Mouse (Mus musculus) stomach, postnatal 0 days (tissue): ENCODE results near the gene Tnnc2. TPM values are rescaled to one million over a fixed set of nuclear protein-coding genes. Genes with fewer than 3 reads are reported as not detected.
A peak's percentile ranks its signal among the peaks of the same experiment; 100 is the strongest.

Source experiments
- ATAC-seq: fragments of 200-750 bp; cut with Nextera tagmentation; 2 replicates; pipeline ENCODE4 v1.8.0; 2017; ENCODE audit not compliant: low FRiP score, low TSS enrichment
- DNase-seq: peaks from one replicate; pipeline ENCODE4 v3.0.0-alpha.2; 2016; ENCODE audit warnings: low spot score
- H3K27ac ChIP-seq: fragments of 300-500 bp; sonication (generic); replicated peaks from 2 replicates; pipeline ENCODE4 v1.5.1; 2014; ENCODE audit warnings: mild to moderate bottlenecking, control low read depth
- H3K27me3 ChIP-seq: fragments of 300-500 bp; sonication (generic); 2 replicates; pipeline ENCODE4 v1.6.1; 2014; ENCODE audit warnings: low read length; ENCODE audit not compliant: control insufficient read depth, insufficient read depth
- H3K36me3 ChIP-seq: fragments of 300-500 bp; sonication (generic); 2 replicates; pipeline ENCODE4 v1.6.1; 2014; ENCODE audit warnings: low read length, mixed read lengths; ENCODE audit not compliant: control insufficient read depth, insufficient read depth
- H3K4me1 ChIP-seq: fragments of 300-500 bp; sonication (generic); replicated peaks from 2 replicates; pipeline ENCODE4 v1.6.1; 2014; ENCODE audit warnings: antibody characterized with exemption; ENCODE audit not compliant: control insufficient read depth, insufficient read depth
- H3K4me2 ChIP-seq: fragments of 300-500 bp; sonication (generic); replicated peaks from 2 replicates; pipeline ENCODE4 v1.6.1; 2014; ENCODE audit warnings: low read depth, mild to moderate bottlenecking, control low read depth, moderate library complexity
- H3K4me3 ChIP-seq: fragments of 300-500 bp; sonication (generic); 2 replicates; pipeline ENCODE4 v1.5.1; 2014; ENCODE audit warnings: low read depth, low read length, control low read depth
- H3K9ac ChIP-seq: fragments of 300-500 bp; sonication (generic); 2 replicates; pipeline ENCODE4 v1.6.1; 2014; ENCODE audit warnings: mild to moderate bottlenecking, low read length, control low read depth, mixed read lengths
- H3K9me3 ChIP-seq: fragments of 300-500 bp; sonication (generic); 2 replicates; pipeline ENCODE4 v1.6.1; 2016; ENCODE audit warnings: low read length; ENCODE audit not compliant: control insufficient read depth
- CTCF ChIP-seq: IDR thresholded peaks from 2 replicates; pipeline ENCODE4 v1.5.1; 2016; ENCODE audit warnings: antibody characterized with exemption, low read depth, mild to moderate bottlenecking, moderate library complexity
- EP300 ChIP-seq: optimal IDR thresholded peaks from 2 replicates; pipeline ENCODE3; 2016; ENCODE audit warnings: antibody characterized with exemption
- WGBS: fragments of 180-500 bp; shearing (Covaris S2); extraction: QIAGEN DNeasy Blood & Tissue Kit; methylation state at CpG from one replicate; pipeline ENCODE4 v1.1.7; 2014; 5-methylcytosine and 5-hydroxymethylcytosine counted together
- polyA plus RNA-seq: library from polyadenylated mRNA; unstranded; fragments of >200 nt; fragmentation: Nextera tagmentation; extraction: Ambion mirVana; gene quantifications from 2 replicates; pipeline ENCODE4 v1.2.1, GENCODE M21; 2015

The Tnnc2 gene
- polyA plus RNA-seq, 1 experiment from 2014 or later = 7.0 TPM

DNA sequence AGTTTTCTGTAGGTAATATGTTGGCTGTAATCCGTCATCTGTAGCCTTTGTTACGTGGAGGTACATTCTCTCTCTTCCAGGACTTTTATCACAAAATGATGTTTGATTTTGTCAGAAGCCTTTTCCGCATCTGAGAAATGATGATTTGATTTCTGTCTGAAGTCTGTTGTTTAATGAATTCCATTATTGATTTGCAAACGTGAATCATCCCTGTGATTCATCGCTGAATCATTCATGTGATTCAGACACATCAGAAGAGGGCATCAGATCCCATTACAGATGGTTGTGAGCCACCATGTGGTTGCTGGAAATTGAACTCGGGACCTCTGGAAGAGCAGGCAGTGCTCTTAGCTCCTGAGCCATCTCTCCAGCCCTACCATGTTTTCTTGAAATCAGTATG lies 30.8 kb downstream of the Tnnc2 start:
- no peak for DNase-seq
- ATAC-seq = no peak
- Histone ChIP-seq H3K9me3 (no peaks in the 10 kb centered on the region), H3K4me1 (no peaks in the 10 kb centered on the region), H3K4me3 (no peak overlapping the region), H3K27ac (no peak overlapping the region), H3K27me3 (no peaks in the 10 kb centered on the region), H3K4me2 (no peak overlapping the region), H3K9ac (no peak overlapping the region), H3K36me3 (peaks cover 9% of the 10 kb centered on the region; the same call in 1 of the 2 replicates)
- no peak for TF ChIP-seq CTCF
- TF ChIP-seq EP300 = no peak
- WGBS = 76% methylated on average over 6 of the region's 6 CpGs

DNA sequence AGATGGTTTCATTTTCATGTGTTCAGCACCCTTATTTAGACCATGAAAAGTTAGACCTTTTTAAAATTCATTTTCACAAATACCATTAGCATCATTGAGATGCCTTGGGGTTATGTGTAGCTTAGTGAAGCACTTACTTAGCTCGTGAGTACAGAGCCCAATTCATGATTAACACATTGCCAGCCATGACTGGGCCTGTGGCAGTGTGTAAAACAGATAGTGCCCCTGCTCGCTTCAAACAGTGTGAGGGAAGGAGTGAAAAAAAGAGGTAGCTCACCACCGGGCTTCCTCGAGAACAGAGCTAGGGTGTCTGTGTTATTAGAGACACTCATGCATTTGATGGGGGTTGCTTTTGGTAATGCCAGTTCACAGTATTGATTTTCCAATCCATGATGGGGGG lies 31.6 kb downstream of the Tnnc2 start:
- no peaks in the 10 kb centered on the region for H3K27me3 ChIP-seq
- WGBS = 83% methylated on average over 4 of the region's 4 CpGs
- no peak overlapping the region for H3K9ac ChIP-seq
- DNase-seq (no peak), ATAC-seq (no peak)
- no peak overlapping the region for H3K4me3 ChIP-seq
- no peaks in the 10 kb centered on the region for H3K9me3 ChIP-seq
- no peak overlapping the region for H3K4me2 ChIP-seq
- no peaks in the 10 kb centered on the region for H3K4me1 ChIP-seq
- no peak for TF ChIP-seq CTCF
- TF ChIP-seq EP300 = no peak
- no peak overlapping the region for H3K27ac ChIP-seq
- peaks cover 7% of the 10 kb centered on the region; the same call in 1 of the 2 replicates for H3K36me3 ChIP-seq

DNA sequence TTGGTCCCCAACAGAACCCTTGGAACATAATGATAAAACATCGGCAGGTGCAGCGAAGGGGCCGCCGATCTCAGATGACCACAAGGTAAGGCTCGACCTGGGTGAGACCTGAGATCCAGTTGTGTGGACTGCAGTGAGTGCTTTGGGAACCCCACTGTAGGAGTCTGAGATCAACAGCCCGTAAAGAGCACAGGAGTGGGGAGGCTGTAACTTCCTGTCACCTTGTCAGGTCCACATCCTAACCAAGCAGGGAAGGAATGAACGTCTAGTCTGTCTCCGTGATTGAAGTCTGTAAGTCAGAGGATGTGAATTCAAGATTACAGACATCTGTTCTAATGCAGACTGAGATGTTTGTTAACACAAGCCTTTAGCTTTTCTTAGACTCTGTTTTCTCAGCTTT lies 33.1 kb downstream of the Tnnc2 start:
- Histone ChIP-seq H3K4me3 (peak overlapping the region; percentile 91), H3K27me3 (no peaks in the 10 kb centered on the region), H3K4me1 (no peaks in the 10 kb centered on the region), H3K9me3 (no peaks in the 10 kb centered on the region), H3K27ac (peak overlapping the region; percentile 86; the same call in 1 of the 2 replicates), H3K4me2 (peak overlapping the region; percentile 68), H3K9ac (peak overlapping the region; percentile 97), H3K36me3 (no peaks in the 10 kb centered on the region)
- DNase-seq (no peak), ATAC-seq (no peak)
- no peak for TF ChIP-seq EP300
- TF ChIP-seq CTCF = no peak
- WGBS = 48% methylated on average over 8 of the region's 8 CpGs

DNA sequence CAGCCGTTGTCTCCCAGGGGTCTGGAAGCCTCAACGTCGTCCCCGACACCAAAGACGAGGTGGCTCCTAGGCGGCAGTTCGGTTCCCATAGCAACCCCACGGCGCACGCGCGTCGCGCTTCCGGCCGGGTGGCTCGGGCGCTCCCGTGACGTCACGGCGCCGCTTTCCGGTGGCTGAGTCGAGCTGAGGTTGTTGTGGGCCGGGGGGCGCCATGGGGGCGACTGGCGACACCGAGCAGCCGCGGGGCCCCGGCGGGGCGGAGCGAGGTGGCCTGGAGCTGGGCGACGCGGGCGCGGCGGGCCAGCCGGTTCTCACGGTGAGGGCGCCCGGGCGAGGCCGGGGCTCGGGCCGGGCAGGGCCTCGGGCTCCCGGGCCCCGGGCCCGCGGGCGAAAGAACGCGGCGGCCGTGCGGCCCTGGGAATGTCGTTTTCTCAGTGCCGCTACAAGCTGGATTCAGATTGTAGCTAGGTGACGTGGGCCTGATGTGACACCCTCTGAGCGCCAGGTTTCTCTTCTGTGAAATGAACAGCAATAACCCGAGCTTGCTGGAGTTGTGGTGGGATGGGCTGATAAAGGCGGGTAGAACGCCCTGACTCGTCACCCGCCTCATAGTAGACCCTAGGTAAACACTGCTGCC lies 33.8 kb downstream of the Tnnc2 start, which contains the start of the genes Wfdc3 and Dnttip1:
TSS of gene Wfdc3 (minus strand) at position 89 of the 637 bp plus-strand sequence.
TSS of gene Dnttip1 (plus strand) at position 141 of the 637 bp plus-strand sequence.
- H3K4me1 ChIP-seq = no peaks in the 10 kb centered on the region
- ATAC-seq = peak; percentile 88
- WGBS = under 1% methylated on average over 55 of the region's 70 CpGs

DNA sequence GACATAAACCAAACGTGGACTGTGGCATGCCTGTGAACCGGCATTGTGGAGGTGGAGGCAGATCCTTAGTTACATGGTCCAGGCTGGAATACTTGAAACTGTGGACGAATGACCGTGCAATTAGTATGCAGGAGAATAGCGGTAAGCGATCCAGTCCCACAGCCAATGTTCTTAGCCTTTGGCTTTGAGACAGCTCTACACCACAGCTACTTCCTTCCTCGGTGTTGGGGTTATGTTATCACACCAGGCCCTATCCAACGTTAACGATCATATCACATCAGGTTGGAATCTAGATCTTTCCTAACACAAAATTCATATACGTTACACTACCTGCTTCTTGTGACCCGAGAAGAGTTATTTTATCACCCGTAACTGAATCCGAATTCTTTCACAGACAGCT lies 34.8 kb downstream of the Tnnc2 start:
- Histone ChIP-seq H3K4me1 (no peaks in the 10 kb centered on the region), H3K4me2 (peak overlapping the region; percentile 68), H3K27ac (no peak overlapping the region), H3K4me3 (peak overlapping the region; percentile 91), H3K36me3 (no peaks in the 10 kb centered on the region), H3K9me3 (no peaks in the 10 kb centered on the region), H3K27me3 (no peaks in the 10 kb centered on the region), H3K9ac (peak overlapping the region; percentile 97; the same call in 1 of the 2 replicates)
- TF ChIP-seq EP300 (no peak), CTCF (no peak)
- DNase-seq (no peak), ATAC-seq (no peak)
- 64% methylated on average over 13 of the region's 13 CpGs for WGBS

More for the DNA sequence above, 33.8 kb downstream of the Tnnc2 start, which contains the start of the genes Wfdc3 and Dnttip1:
- DNase-seq = peak; percentile 94
- Histone ChIP-seq H3K36me3 (no peaks in the 10 kb centered on the region), H3K27ac (peak within 1 kb of the TSS; percentile 86), H3K9ac (peak within 1 kb of the TSS; percentile 97), H3K4me3 (peak within 1 kb of the TSS; percentile 91), H3K4me2 (peak within 1 kb of the TSS; percentile 68), H3K9me3 (no peaks in the 10 kb centered on the region), H3K27me3 (no peaks in the 10 kb centered on the region)
- TF ChIP-seq CTCF (no peak), EP300 (no peak)

DNA sequence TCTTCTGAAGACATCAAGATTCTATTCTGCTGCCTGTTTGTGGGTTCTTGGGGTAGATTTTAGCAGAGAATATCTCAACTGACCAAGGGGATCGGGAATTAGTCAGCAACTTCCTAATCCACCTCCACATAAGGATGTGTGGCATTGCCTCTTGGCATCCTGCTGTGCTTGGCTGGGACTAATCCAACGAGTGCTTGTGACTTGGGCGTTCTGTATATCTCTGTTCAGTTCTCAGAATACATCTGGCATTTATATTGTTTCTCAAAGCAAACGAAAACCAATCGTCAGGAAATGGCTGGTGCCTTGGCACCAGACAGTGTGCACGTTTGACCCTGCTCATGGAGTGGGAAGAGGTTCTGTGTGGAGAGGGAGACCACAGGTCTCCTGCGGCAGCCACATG lies 39.9 kb downstream of the Tnnc2 start:
- Histone ChIP-seq H3K36me3 (no peaks in the 10 kb centered on the region), H3K9ac (no peak overlapping the region), H3K4me3 (no peak overlapping the region), H3K27me3 (no peaks in the 10 kb centered on the region), H3K27ac (no peak overlapping the region), H3K4me1 (no peaks in the 10 kb centered on the region), H3K9me3 (no peaks in the 10 kb centered on the region), H3K4me2 (no peak overlapping the region)
- TF ChIP-seq CTCF = no peak
- TF ChIP-seq EP300 = no peak
- 40% methylated on average over 7 of the region's 7 CpGs for WGBS
- ATAC-seq (no peak), DNase-seq (no peak)
